Mouse (Mus musculus): ENCODE measurements around the gene Dnmt1.

The Dnmt1 gene

DNA sequence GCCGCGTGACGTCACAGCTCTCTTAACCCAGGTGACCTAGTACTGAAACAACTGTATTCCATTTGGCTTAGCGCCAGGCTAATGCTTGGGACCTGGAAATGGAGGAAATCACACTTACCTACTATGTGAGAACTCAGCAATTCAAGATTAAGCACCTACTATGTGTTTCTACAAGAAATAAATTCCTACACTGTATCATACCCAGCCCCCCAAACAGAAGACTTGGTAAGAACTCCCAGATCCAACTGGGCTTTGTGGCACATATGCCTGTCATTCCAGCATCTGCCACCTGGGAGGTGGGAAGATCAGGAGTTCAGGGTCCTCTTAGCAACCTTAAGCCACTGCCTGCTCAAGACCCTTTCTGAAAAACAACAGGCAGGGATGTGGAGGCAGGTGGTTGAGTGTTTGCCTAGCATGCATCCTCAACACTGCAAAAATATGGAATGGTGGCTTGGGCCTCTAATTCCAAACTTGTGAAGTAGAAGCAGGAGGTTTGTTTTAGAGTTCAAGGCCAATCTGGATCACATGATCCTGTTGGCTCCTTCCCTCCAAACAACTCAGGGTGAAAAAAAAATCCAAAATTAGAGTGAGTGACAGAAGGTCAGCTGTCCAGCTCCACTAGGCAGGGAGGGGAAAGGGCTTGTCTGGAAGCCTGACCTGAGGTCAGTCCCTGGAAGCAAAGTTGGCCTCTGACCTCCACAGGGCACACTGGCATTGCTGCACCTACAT is 17.4 kb upstream of the Dnmt1 start:
- no peak for DNase-seq (ENCODE audit: low spot score in 2 of 2)

DNA sequence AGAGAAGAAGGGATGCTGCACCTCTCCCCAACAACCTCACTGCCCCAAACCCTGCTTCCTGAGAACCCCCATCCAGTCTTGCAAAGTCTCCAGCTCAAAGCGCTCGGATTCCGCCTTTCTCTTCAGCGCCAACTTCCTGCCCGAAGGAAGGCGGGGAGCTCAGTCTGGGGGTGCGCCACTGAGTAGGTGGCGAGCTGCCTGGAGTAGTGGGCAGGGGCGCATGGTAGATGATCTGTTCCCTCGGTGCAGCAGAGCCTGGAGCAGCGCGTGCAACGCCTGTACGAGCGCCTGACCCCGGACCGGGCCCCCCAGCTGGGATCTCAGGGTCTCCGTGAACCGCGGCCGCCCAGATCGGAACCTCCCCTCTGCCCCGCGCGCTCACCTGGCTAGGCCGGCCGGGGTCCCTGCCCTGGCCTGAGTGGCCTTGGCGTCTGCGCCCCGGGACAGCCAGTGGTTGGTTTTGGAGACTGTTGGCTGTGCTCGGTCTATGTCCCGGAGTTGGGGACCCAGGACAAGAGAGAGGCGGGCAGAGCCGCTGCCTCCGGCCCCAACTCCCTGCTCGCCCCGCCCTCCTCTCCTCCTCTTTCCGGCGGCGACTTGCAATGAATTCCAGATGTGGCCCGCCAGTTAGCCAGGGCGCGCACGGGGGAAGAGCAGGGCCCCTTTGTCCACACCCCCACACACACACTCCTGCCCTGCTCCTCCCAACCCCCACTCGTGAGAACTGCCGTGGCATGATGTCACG is 16.7 kb upstream of the Dnmt1 start, which contains the start of gene S1pr2:
Gene S1pr2, minus strand, starts transcription at position 566 of the 745 bp plus-strand sequence.
- DNase-seq (ENCODE audit: low spot score in 2 of 2), result peak; percentile 61 to 63

DNA sequence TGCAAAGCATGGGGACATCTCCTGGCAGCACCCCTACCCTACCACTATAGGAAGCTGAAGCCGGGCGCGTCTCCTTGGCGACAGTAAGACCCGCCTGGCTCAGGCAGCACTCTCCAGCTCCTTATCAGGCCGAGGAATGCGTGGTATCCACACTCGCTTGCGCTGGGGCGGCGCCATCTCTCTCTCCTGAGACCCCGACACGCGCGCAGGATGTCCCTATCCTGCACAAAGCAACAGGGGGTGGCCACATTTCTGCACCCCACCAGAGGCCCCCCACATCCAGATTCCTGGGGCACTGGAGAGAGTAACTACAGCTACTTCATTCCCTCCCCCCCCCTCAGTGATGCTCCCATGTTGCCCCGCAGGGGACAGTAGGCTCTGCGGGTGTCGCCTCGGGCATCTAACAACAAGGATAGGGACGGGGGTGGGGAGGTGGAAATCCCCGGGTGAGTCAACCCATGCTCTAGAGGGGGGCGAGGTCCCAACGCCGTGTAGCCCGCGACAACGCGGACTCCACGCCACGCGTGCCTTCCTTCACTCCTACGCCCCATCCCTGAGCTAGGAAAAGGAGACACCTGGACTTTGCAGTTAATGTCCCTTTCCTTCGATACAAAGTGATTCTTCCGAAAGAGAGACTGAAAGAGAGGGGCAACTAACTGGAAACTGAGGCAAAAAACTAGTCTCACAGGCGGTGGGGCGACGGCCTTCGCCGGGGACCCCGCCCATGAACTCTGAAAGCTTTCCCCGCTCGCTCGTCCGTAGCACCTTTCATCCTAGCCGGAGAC is 15.9 kb upstream of the Dnmt1 start:
- DNase-seq (ENCODE audit: low spot score in 2 of 2), result no peak

DNA sequence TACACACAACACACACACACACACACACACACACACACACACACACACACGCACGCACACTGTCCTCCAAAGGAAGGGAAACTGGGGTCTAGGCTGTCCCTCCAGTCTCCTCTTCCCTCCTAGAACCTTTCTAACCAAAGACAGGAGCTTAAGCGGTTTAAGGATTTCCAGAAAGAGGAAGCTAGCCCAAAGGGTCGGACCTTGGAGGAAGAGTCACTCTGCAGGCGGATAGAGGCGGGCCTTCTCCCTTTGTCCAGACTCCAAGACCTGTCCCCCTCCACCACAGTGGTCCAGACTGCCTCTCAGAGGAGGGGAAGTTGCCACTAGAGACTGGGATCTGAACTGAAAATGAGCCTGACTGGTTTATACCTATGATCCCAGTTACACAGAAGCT is 14.0 kb upstream of the Dnmt1 start:
- DNase-seq (ENCODE audit: low spot score in 2 of 2), result no peak

DNA sequence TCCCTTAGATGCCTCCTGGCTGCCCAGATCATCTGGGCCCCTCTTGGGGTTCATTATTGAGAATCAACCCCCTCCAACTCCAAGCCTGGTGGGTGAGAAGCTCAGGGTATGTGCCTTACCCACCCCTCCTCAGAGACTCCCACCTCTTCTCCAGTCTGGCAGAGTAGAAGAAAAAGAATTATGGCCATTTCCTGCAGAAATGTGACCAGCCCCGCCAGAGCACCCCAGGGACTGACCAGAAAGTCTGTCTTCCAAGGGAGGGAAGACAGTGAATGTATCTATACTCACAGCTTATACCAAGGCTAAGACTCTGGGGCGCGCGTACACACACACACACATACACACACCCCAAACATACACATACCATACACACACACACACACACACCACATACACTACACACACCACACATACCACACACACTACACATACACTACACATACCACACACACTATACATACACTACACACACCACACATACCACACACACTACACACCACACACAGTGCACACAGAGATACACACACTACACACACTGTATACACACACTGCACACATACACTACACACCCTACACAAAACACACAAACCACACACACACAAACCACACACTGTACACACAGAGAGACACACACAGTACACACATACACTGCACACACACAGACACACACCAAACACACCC is 13.5 kb upstream of the Dnmt1 start:
- DNase-seq (ENCODE audit: low spot score in 2 of 2), result no peak

DNA sequence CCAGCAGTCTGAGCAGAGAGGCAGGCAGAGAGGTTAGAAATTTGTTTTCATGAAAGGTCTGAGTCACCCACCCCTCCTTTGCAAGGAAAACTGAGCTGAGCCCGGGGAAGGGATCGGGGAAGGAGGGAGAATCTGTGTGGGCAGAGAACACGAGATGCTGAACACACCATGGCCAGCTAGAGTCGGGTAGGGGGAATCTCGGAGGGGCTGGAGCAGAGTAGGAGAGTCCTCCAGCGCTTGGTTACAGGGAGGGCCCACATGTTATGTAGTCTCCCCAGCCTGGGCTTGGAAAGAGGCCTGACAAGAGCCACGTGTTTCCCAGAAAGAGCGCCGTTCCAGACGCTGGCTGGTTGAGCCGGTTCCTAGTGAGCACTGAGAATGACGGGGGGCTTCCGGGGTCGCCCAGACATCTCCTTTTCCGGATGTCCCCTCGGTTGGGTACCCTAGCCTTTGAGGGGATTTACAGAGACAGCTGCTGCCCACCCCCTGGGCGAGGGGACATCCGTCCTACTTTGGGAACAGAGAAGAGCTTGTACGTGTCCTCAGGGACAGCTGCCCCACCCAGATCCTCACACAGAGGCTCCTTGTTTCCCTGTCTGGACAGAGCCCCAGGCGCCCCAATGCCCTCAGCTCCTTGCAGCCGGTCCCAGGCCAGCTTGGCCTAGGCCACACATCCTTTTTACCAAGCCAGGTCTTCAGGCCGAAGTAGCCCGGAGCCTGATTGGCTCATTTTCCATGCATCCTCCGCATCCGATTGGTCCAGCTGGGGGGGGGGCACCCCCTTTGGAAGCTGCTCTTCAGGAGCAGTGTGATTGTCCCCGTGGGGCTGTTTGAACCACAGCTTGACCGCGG is 12.7 kb upstream of the Dnmt1 start:
- peak; percentile 56 to 67 for DNase-seq (ENCODE audit: low spot score in 2 of 2)

DNA sequence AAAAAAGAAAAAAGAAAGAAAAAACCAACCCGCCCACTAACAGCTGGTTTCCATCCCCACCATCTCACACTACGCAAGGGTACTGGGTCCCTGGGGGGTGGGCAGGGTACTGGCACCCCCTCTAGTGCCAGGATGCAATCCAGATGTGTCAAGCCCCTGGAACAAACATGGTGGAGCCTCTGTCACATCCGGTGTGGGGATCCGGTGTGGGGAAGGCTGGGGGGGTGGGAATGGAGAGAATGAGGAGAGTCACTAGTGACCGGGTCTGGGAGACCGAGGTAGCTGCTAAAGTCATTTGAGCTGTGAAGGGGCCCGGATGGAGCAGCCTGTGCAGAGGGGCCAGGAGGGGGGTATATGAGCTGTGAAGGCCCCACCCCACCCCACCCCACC is 12.1 kb upstream of the Dnmt1 start:
- no peak for DNase-seq (ENCODE audit: low spot score in 2 of 2)

DNA sequence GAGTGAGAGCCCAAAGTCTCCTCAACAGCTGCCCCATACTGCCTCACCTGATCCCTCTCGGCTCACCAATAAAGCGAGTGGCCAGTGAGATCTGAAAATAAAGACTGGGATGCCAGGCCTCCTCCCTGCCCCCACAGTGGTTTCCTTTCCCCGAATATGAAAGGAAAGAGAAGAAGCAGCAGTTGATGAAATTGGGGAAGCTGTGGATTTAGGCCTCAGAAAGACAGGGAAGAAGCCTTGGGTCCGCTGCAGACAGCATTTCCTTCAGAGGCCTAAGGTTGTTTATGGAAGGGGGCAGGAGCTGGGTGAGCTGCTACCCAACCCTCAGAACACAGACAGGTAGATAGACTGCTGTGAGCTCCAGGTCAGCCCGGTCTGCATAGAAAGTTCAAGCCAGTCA is 7.1 kb upstream of the Dnmt1 start:
- no peak for DNase-seq (ENCODE audit: low spot score in 2 of 2)

DNA sequence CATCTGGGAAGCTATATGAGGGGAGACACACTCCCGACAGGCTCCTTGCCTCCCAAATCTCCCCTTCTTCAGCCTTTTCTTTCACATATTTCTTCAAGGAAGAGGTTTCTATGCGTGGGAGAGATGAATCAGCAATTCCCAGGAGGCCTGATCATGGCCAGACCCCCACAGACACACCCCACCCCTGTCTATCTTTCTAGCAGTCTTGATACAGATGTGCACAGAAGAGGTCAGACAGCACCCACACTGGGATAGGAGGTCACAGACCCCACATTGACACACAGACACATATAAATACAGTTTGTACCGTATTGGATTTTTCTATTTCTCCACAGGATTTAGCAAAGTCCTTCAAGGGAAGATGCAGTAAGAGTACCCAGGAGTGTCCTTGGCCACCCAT is 6.3 kb upstream of the Dnmt1 start:
- DNase-seq (ENCODE audit: low spot score in 2 of 2), result no peak

DNA sequence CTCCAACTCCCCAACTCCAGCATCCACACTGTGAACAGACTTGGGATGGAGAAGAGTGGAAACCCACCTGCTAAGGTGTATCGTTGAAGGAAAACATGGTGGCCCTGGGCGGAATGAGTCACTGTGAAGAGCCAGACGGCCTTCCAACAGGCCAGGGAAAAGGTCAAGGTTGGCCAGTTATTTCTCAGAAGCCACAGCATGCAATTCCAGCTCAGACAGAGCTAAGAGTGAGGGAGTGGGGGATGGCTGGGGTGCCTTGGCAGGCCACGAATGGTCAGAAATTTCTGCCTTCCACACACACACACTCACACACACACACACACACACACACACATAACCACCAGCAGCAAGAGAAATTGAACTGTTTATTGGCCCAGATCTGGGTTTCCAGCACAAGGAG is 5.9 kb upstream of the Dnmt1 start:
- DNase-seq (ENCODE audit: low spot score in 2 of 2), result no peak

DNA sequence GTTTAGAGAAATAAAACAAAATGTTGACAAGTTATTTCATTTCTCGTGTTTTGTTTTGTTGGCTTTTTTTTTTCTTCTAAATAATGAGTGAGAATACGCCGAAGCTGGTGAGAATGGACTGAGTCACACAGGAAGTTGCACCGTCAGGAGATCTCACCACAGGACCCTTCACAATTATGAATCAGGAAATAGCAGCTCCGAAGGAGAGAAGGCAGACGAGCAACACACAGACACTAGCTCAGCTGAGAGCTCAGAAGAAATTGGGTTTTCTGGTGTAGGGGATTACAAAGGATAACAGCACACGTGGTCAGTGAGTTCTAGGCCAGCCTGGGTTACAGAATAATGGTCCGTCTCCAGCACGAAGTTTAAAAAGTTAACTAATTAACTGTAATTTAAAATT is 1.9 kb upstream of the Dnmt1 start:
- DNase-seq (ENCODE audit: low spot score in 2 of 2), result no peak

DNA sequence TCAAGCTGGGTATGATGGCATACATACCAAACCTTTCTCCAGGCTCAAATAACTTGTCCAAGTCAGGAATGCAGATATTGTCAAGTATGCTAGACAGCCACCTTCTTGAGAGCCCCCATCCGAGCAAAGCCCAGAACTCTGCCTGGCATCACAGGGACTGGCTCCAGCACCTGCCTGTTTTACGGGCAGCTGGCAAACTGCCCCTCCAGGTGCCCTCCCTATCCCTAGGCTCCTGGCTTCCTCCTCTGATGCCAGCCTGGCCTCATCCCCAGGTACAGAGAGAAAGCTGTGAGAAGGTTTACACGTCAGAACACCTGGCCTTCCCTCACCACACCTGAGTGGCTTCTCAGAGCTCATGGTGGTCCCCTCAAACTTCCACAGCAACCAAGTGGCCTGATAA is 2.7 kb downstream of the Dnmt1 start:
- DNase-seq (ENCODE audit: low spot score in 2 of 2), result no peak

DNA sequence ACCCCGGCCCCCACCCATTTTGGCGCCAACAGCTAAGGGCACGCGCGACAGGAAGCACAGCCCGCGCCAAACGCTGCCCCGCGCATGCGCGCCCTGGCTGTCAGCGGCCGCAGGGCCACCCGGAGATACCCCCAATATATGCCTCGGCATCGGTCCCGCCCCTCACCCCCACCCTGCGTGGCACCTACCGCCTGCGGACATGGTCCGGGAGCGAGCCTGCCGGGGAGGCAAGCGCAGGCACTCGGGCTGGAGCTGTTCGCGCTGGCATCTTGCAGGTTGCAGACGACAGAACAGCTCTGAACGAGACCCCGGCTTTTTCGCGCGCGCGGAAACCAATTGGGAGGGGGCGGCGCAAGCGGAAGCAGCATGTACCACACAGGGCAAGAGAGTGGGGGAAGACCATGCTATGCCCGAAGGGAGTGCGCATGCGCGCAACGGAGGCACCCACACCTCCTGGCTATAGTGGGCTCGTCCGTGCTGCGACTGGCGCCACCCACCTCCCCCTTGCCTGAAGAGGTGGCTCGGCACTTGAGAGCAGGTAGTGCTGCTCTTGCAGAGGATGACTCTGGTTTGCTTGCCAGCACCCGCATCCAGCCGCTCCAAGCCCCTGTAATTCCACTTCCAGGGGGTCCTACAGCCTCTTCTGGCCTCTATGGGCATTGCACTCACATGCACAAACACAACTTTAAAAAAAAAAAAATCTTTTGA is 7.0 kb downstream of the Dnmt1 start:
- peak; percentile 97 for DNase-seq (ENCODE audit: low spot score in 2 of 2)

DNA sequence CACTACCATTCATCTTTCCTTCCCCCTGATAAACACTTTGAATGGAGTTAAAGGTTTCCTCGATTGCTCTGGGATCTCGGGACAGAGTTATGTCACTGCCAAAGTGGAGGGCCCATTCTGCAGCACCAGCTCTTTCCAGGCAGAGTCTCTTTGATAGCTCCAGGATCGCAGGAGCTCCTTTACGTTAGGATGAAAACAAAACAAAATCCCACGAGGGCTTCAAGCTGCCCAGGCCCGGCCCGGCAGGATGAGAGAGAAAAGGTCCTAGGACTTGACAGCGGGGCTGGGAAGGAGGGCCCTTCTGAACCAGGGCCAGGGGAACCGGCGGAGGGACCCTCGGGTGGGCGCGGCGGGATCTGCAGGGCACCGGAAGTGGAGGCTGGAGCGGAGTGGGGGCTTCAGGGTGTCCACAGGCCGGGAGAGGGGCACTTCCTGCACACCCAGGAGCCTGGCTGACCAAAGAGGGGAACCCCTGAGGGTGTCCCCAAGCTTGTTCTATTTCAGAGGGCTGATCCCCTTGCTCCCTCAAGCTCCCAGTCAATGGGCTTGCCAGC is 7.6 kb downstream of the Dnmt1 start:
- DNase-seq (ENCODE audit: low spot score in 2 of 2), result no peak

DNA sequence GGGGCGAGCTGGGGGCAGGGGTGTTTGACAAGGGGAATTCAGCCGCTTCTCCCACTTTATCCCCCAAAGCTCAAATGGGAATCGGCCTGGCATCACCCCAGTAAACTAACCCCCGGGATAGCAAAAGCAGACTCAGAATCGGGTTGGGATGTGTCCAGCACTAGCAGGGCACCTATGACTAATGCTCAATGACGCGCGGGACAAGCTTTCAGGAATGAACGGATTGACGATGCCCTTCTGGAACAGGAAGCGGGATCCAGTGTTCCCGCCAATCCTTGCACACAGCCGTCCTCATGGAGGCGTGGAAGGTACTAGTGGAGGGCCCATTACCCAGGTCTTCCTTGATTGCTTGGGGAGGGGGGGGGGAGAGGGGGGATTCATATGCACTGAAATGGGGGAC is 8.2 kb downstream of the Dnmt1 start:
- no peak for DNase-seq (ENCODE audit: low spot score in 2 of 2)

DNA sequence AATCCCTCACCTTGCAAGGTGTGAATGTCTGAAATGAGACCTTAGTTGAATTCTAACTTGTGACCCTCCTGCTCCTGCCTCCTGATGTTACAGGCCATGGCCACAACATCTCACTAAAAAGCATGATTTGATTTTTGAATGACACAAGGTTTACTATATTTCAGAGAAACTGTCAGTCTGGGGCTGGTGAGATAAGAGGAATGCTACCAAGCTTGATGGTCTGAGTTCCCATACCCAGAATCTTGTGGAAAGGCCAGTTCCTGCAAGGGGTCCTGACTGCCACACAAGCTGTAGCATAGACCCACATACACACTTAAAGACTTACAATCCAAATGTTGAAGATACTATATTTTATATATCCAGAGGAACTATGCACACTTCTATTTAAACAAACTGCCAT is 9.3 kb downstream of the Dnmt1 start:
- no peak for DNase-seq (ENCODE audit: low spot score in 2 of 2)

DNA sequence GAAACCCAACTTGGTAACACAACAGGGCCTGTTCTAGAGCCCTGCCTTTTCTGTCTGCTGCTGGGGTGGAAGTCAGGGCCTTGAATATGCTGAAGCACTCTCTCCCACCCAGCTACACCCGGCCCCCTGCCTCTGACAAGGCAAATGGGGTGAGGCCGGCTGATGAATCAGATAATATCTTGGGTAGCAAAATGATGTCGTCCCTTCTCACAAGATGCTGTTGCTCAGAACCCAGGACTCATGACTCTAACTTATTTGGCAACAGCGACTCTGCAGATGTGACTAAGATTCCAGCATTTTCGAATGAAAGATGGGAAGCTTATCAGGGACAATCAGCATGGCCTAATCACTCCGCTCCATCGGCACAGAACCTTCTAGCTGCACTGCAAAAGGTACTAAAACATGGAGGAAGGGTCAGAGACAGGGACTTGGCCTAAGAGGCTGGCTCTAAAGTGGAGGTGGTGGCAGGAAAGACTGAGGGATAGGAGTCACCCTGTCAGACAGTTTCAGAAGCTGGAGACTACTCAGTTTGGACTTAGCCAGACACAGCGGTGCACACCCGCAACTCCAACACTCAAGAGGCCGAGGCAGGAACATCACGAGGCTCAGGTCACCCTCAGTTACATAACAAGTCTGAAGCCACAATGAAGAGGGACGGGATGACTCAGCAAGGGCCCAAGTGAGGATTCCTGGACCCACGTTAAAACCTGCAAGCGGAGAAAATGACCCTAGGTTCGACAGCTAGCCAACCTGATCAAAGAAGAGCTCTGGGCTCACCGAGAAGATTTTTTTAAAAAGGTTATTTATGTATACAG is 13.4 kb downstream of the Dnmt1 start:
- DNase-seq (ENCODE audit: low spot score in 2 of 2), result no peak

DNA sequence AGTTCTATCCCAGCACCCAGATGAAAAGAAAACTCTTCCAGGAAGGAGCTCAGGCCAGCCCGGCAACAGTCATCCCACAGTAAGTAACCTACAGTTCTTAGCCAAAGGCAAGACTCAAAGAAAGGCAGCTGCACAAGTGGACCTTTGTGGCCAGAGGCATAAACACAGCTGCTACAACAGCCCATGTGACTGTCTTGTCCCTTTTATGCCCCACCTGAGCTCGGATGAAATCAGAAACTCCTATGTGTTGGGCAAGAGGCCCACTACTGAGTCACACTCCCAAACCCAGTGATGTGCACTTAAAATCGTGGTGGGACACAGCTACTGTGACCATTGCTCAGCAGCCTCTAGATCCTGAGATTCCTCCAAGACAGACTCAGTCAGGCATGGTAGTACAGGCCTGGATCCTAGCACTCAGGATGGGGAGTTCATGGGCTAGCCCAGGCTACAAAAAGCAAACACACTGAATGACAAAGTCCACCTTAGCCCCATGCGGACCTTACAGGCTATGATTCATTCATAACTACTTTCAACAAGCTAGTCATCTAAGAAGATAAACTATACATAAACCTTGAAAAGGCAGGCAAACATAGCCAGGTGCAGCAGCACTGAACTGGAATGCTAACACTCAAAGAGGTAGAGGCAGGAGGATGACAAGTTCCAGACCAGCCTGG is 14.9 kb downstream of the Dnmt1 start:
- DNase-seq (ENCODE audit: low spot score in 2 of 2), result no peak

DNA sequence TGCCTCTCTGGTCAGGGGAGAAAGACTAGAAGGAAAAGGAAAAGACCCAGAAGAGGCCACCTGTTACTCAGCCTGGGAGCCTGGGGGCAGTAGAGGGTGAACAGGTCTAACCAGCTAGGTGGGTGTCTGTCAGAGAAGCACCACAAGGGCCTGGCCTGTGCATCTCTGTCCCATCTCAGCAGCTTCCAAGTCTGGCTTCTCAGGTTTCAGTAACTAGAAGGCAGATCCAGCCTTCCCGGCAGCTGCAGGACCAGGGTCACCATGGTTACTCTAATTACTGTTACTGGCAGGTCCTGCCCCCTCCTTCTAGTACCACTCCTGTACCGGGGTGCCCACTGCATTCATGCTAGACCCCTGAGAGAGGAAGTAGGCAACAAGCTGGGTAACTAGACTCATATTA is 15.8 kb downstream of the Dnmt1 start:
- DNase-seq (ENCODE audit: low spot score in 2 of 2), result no peak
